Comparison of ENCODE assay signal across 8 mouse cellular contexts in genomic region chr15:103383771-103384488, GRCm38 (mm10). TPM values are rescaled to one million over a fixed set of nuclear protein-coding genes. Genes with fewer than 3 reads are reported as not detected.
A peak's percentile ranks its signal among the peaks of the same experiment; 100 is the strongest.
DNase-seq lines count a peak whose midpoint lies in the region; ATAC-seq and TF ChIP-seq lines count a peak whose summit lies in the region.

No protein-coding gene starts in this region.

- no peaks in the 10 kb centered on the region for H3K36me3 ChIP-seq in liver, embryonic 13.5 days
- H3K36me3 ChIP-seq in liver, embryonic 12.5 days, result no peaks in the 10 kb centered on the region
- no peaks in the 10 kb centered on the region for H3K36me3 ChIP-seq in heart, embryonic 13.5 days
- no peaks in the 10 kb centered on the region for H3K36me3 ChIP-seq in small intestine, adult 2 months (ENCODE audit: control insufficient read depth, insufficient read depth, low read length)

- no peak for TF ChIP-seq CTCF in small intestine, adult 2 months (IDR thresholded peaks at IDR 0.05; ENCODE audit: extremely low read depth, insufficient read length, insufficient replicate concordance, low read depth, low read length)

- no peak overlapping the region for H3K9ac ChIP-seq in liver, embryonic 13.5 days
- H3K9ac ChIP-seq in liver, embryonic 12.5 days, result no peak overlapping the region
- peak overlapping the region; percentile 28 for H3K9ac ChIP-seq in heart, embryonic 13.5 days

- TF ChIP-seq POLR2A in small intestine, adult 2 months (IDR thresholded peaks at IDR 0.05; ENCODE audit: low read depth, low read length), result no peak

- no peak for ATAC-seq in liver, embryonic 13.5 days (ENCODE audit: low read depth)
- no peak for ATAC-seq in liver, embryonic 12.5 days
- ATAC-seq in heart, embryonic 13.5 days (ENCODE audit: extremely low read depth, insufficient number of reproducible peaks, low FRiP score, low TSS enrichment), result 0 out of 2 replicates have a peak, but pooled peaks have one; percentile 29

- no peaks in the 10 kb centered on the region for H3K9me3 ChIP-seq in liver, embryonic 13.5 days (replicated peaks)
- H3K9me3 ChIP-seq in liver, embryonic 12.5 days (replicated peaks), result no peaks in the 10 kb centered on the region
- no peaks in the 10 kb centered on the region for H3K9me3 ChIP-seq in heart, embryonic 13.5 days

- WGBS in liver, embryonic 13.5 days (ENCODE audit: insufficient replicate concordance), result 40% methylated on average over 7 of the region's 7 CpGs
- WGBS in liver, embryonic 12.5 days (ENCODE audit: insufficient replicate concordance), result 43% methylated on average over 7 of the region's 7 CpGs
- WGBS in heart, embryonic 13.5 days, result 58% methylated on average over 7 of the region's 7 CpGs
- 65% methylated on average over 7 of the region's 7 CpGs for WGBS in small intestine, adult 2 months

- no peak overlapping the region for H3K4me3 ChIP-seq in liver, embryonic 13.5 days (replicated peaks)
- no peak overlapping the region for H3K4me3 ChIP-seq in liver, embryonic 12.5 days
- peak overlapping the region; percentile 27 for H3K4me3 ChIP-seq in heart, embryonic 13.5 days
- no peak overlapping the region for H3K4me3 ChIP-seq in small intestine, adult 2 months (ENCODE audit: low read depth, low read length)

- no peak overlapping the region for H3K4me2 ChIP-seq in liver, embryonic 13.5 days
- H3K4me2 ChIP-seq in liver, embryonic 12.5 days, result no peak overlapping the region
- peak overlapping the region; percentile 47 for H3K4me2 ChIP-seq in heart, embryonic 13.5 days

- peaks cover 9% of the 10 kb centered on the region; the same call in 1 of the 2 replicates for H3K27me3 ChIP-seq in liver, embryonic 13.5 days
- peaks cover 12% of the 10 kb centered on the region; the same call in 1 of the 2 replicates for H3K27me3 ChIP-seq in liver, embryonic 12.5 days (replicated peaks)
- H3K27me3 ChIP-seq in heart, embryonic 13.5 days (replicated peaks), result no peaks in the 10 kb centered on the region
- no peaks in the 10 kb centered on the region for H3K27me3 ChIP-seq in small intestine, adult 2 months (ENCODE audit: control insufficient read depth, insufficient read depth, low read length)

- DNase-seq in liver, embryonic 13.5 days, result no peak
- peak; percentile 90 for DNase-seq in kidney, postnatal 10 days
- DNase-seq in cerebellum, adult 11 months, result no peak
- DNase-seq in urinary bladder, postnatal 25 days (ENCODE audit: low spot score), result no peak
- DNase-seq in right cerebral cortex, adult 18-20 months, result no peak

- peaks cover 12% of the 10 kb centered on the region for H3K4me1 ChIP-seq in liver, embryonic 13.5 days (replicated peaks)
- 0 out of 2 replicates have a peak, but pooled peaks cover 4% of the 10 kb centered on the region for H3K4me1 ChIP-seq in liver, embryonic 12.5 days
- peaks cover 46% of the 10 kb centered on the region for H3K4me1 ChIP-seq in heart, embryonic 13.5 days
- H3K4me1 ChIP-seq in small intestine, adult 2 months (ENCODE audit: control insufficient read depth, insufficient read depth, insufficient read length, low read length), result no peaks in the 10 kb centered on the region; the same call in 1 of the 2 replicates

- peak overlapping the region; percentile 10; the same call in 1 of the 2 replicates for H3K27ac ChIP-seq in liver, embryonic 13.5 days
- no peak overlapping the region for H3K27ac ChIP-seq in liver, embryonic 12.5 days
- peak overlapping the region; percentile 88 for H3K27ac ChIP-seq in heart, embryonic 13.5 days (replicated peaks)
- peak overlapping the region; percentile 8; the same call in 1 of the 2 replicates for H3K27ac ChIP-seq in small intestine, adult 2 months (ENCODE audit: insufficient read depth, low read depth, low read length)

RNA-seq across cellular contexts. Expression of gene Itga5, which starts 17.4 kb away (rescaled TPM):
- 12.9 and 15.8 TPM in 2 replicates for polyA plus RNA-seq in liver, embryonic 13.5 days (2015; fragmentation: Nextera tagmentation; extraction: Ambion mirVana)
- polyA plus RNA-seq in liver, embryonic 12.5 days (2016; fragmentation: Nextera tagmentation; extraction: Ambion mirVana), result 21.8 and 23.2 TPM in 2 replicates
- 76.4 and 78.0 TPM in 2 replicates for polyA plus RNA-seq in heart, embryonic 13.5 days (2015; fragmentation: Nextera tagmentation; extraction: Ambion mirVana)
- 8.8 and 9.4 TPM in 2 replicates for polyA plus RNA-seq in small intestine, adult 2 months (2012; rRNA removed)

RNA-seq across cellular contexts. Expression of gene Zfp385a, which starts 44.0 kb away (rescaled TPM):
- 4.6 and 5.9 TPM in 2 replicates for polyA plus RNA-seq in liver, embryonic 13.5 days (2015; fragmentation: Nextera tagmentation; extraction: Ambion mirVana)
- polyA plus RNA-seq in liver, embryonic 12.5 days (2016; fragmentation: Nextera tagmentation; extraction: Ambion mirVana), result 7.7 and 8.2 TPM in 2 replicates
- polyA plus RNA-seq in heart, embryonic 13.5 days (2015; fragmentation: Nextera tagmentation; extraction: Ambion mirVana), result 8.3 and 8.9 TPM in 2 replicates
- polyA plus RNA-seq in small intestine, adult 2 months (2012; rRNA removed), result 6.1 and 7.5 TPM in 2 replicates

RNA-seq across cellular contexts. Expression of gene Gtsf1, which starts 46.3 kb away (rescaled TPM):
- 0.23 TPM in 1 of 2 replicates, not detected in the other for polyA plus RNA-seq in liver, embryonic 13.5 days (2015; fragmentation: Nextera tagmentation; extraction: Ambion mirVana)
- polyA plus RNA-seq in liver, embryonic 12.5 days (2016; fragmentation: Nextera tagmentation; extraction: Ambion mirVana), result not detected in 2 replicates
- polyA plus RNA-seq in heart, embryonic 13.5 days (2015; fragmentation: Nextera tagmentation; extraction: Ambion mirVana), result 41.5 and 52.4 TPM in 2 replicates
- not detected in 2 replicates for polyA plus RNA-seq in small intestine, adult 2 months (2012; rRNA removed)

Comparison
In these comparisons a context has a peak if more than half of its experiments do, and no peak if none do; other contexts are left out.
1. RNA of gene Gtsf1, which starts 46.3 kb away (polyA plus RNA-seq): 41.5 to 52.4 TPM in heart, embryonic 13.5 days; not detected in liver, embryonic 12.5 days, 0.23 TPM in liver, embryonic 13.5 days and not detected in small intestine, adult 2 months; every median in the first group is over 10 times any median in the second.